Mouse (Mus musculus): Measurements from ENCODE around the gene Dnah1.

GRCm38 (mm10) chr14:31230442-31230841, 93.3 kb downstream of the Dnah1 start:
- TF ChIP-seq CTCF (IDR thresholded peaks at IDR 0.05; ENCODE audit: low read depth, low read length) (no peak), POLR2A (IDR thresholded peaks at IDR 0.05; ENCODE audit: borderline replicate concordance, low read depth, low read length) (no peak)
